Mouse (Mus musculus): ENCODE results near the gene Palm3.
A peak's percentile ranks its signal among the peaks of the same experiment; 100 is the strongest.

Gene Palm3

DNA sequence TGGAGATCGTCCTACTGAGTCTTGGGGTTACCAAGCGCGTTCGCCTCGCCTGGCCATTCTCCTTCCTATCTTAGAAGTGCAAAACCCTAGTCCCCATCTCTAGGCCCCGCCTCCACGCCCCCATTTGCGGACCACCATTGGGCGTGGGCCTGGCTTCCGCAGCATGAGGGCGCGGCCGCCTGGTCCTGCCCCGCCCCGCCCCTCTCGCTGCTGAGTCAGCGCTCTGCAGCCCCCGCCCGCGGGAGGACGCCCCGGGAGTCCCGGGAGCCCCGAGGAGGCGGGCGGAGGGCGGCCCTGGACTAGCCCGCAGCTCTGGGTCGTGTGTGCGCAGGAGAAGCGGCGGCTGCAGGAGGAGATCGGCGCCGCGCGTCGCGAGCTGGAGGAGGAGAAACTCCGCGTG is 4.6 kb downstream of the Palm3 start:
- no peak for DNase-seq

- no peak for DNase-seq
Measured at GRCm38 (mm10) chr8:84027449-84027848, 6.2 kb downstream of the Palm3 start.

GRCm38 (mm10) chr8:84029272-84029671 is 8.0 kb downstream of the Palm3 start:
- no peak for DNase-seq

GRCm38 (mm10) chr8:84032777-84033176 is 11.5 kb downstream of the Palm3 start:
- no peak for DNase-seq

DNA sequence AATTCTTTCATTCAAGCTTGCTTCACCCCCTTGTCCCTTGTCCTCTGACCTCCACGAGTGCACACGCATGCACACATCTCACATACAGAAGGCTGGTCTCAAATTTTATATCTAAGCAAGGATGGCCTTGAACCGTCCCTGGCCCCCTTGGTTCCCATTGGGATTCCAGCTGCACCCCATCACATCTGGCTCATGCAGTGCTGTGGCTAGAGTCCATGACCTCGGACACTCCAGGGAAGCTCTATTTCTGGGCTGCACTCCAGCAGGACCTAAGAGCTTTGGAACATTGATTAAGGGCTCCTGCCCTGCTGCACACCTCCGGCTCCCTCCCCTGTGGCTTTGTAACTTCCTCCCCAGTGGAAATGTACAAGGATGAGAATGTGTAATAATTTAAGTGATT is 16.7 kb downstream of the Palm3 start:
- no peak for DNase-seq

DNA sequence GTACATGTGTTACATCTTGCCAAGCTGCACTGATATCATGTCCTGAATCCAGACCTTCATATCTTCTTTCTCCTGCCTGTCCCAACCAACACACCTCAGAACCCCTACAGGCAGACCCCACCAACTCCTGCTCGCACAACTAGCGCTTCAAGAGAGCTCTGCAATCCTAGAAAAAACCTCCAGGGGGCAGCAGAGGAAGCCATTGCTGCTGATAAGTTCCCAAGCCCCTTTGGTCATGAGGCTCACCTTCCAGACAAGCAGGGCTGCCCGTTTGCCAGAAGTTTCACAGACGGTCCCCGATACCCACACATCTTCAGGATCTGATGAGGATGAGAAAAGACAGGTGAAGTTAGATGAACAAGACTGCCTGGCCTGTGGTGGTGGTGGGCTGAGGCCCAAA is 17.8 kb downstream of the Palm3 start:
- DNase-seq: peak; percentile 60 to 71

DNA sequence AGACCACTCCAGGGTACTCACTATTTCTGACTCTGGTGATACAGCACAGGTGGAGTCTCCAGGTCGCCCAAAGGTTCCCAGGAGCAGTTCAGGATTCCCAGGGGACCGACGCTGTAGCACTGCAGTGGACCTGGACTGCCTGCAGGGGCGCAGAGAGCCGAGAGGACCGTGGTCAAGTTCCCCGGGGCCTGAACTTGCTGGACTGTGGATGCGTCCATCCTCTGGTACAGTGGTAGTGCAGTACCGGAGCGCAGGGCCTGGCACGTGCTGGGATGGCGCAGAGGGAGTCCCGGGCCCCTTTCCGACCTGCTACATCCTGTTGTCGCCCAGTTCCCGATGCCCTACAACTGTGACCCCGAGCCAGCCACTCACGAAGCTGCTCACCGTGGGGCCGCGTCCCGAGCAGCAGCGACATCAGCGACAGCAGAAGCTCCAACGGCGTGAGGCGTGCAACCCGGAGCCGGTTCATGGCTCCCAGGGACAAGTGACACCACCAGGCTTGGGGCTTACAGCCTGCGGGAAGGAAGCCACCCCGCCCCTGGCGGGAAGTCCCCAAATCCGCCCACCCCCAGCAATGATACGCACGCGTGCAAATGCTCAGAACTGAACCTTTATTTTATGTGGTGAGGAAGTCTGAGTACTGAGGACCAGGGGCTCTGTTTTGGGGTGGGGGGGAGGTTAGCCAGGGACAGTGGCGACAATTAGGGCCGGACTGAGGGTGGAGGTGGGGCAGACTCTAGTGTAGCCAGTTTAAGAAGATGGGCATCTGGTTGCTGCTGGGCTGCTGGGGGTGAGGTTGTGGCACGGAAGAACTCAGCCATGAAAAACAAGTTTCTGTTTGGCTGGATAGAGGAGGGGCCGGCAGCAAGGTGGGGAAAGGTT is 21.0 kb downstream of the Palm3 start, which contains the start of gene Il27ra:
Il27ra (minus strand) TSS at position 524 of the 882 bp plus-strand sequence.
- peak; percentile 61 to 69 for DNase-seq

DNA sequence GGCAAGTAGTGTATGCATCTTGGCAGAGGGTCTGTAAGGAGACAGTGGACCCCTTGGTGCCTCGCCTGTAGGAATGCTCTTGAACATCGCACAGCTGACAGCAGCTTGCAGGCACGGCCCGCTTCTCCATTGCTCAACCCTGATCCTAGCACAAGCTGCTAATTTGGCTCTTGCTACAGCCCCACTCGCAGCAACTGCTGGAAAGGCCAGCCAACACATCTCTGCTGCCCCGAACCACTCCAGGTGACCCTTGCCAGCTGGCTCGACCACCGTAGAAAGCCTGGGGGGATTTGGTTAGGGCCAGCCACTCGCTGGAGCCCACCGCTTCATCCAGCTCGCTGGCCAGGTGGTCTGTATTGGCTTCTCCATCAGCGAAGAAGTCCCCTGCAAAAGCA is 21.7 kb downstream of the Palm3 start:
- no peak for DNase-seq

GRCm38 (mm10) chr8:84044103-84044502 is 22.8 kb downstream of the Palm3 start:
- no peak for DNase-seq

DNA sequence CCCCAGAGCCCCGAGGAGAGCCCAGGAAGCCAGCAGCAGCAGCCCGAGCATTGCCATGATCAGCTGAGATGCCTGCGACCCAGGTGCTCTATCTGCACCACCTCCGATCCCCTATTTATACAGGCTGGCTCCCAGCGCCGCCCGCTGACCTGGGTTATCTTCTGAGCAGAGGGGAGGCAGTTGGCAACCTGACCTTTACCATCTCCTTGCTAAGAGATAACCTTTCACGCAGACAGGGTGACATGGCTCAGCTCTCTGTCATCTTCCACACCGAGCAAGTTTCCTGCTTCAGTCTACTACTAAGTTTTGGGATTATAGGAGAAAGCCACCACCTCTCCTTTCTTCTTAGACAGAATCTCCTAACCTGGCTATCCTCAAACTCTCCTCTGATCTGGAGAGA is 23.6 kb downstream of the Palm3 start, which contains the start of gene Rln3:
Rln3 (minus strand) TSS at position 101 of the 400 bp plus-strand sequence.
- no peak for DNase-seq

DNA sequence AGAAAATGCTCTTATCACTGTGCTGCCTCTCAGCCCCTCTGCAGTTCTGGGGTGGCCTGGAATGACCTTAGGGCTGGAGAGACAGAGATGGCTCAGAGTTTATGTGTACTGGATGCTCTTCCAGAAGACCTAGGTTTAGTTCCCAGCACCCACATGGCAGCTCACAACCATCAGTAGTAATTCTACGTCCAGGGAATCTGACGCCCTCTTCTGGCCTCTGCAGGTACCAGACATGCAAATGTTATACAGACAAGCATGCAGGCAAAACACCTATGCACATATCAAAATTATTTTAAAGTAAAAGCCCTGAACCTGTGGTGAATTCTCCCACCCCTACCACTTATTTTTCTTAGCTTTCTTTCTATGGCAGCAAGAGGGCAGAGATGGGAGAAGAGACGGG is 25.2 kb downstream of the Palm3 start:
- no peak for DNase-seq

- DNase-seq: no peak
Measured at GRCm38 (mm10) chr8:84048171-84048570, 26.9 kb downstream of the Palm3 start.

GRCm38 (mm10) chr8:84052746-84053145 is 31.5 kb downstream of the Palm3 start:
- DNase-seq: no peak

- DNase-seq: no peak
Measured at GRCm38 (mm10) chr8:84053229-84053628, 32.0 kb downstream of the Palm3 start.

GRCm38 (mm10) chr8:84057827-84058226 is 36.6 kb downstream of the Palm3 start:
- DNase-seq: no peak

- DNase-seq: no peak
Measured at GRCm38 (mm10) chr8:84059226-84059625, 38.0 kb downstream of the Palm3 start.

GRCm38 (mm10) chr8:84060245-84060644 is 39.0 kb downstream of the Palm3 start:
- DNase-seq: no peak

GRCm38 (mm10) chr8:84063861-84064610 is 42.8 kb downstream of the Palm3 start:
- DNase-seq: peak; percentile 51 to 59

- no peak for DNase-seq
Measured at GRCm38 (mm10) chr8:84065037-84065436, 43.8 kb downstream of the Palm3 start, which contains the start of gene Gm10643. TSS of gene Gm10643 (minus strand) at chr8:84065137.

DNA sequence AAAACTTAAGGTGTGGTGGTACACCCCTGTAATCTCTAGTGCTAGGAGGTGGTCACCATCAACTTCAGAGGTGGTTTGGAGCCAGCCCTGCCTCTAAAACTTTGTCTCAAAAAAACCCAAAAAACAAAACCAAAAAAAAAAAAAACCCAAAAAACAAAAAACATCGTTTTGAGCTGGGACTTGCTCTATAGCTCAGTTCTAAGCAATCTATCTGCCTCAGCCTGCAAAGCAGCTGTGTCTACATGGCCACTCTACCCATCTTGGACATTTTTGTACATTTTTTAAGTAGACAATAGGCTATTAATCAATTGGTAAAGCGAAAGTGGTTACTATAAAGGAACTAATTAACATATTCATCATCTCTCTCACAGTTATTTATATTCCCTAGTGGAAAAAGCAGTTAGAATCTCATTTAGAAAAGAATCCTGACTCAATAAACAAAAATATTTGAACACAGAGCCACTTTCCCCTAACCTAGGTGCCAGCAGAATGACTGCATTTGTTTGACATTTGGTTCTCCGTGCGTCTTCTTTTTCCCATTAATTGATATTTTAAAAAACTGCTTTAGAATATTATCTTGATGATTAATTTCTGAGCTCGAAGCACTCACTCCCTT is 44.3 kb downstream of the Palm3 start:
- no peak for DNase-seq

DNA sequence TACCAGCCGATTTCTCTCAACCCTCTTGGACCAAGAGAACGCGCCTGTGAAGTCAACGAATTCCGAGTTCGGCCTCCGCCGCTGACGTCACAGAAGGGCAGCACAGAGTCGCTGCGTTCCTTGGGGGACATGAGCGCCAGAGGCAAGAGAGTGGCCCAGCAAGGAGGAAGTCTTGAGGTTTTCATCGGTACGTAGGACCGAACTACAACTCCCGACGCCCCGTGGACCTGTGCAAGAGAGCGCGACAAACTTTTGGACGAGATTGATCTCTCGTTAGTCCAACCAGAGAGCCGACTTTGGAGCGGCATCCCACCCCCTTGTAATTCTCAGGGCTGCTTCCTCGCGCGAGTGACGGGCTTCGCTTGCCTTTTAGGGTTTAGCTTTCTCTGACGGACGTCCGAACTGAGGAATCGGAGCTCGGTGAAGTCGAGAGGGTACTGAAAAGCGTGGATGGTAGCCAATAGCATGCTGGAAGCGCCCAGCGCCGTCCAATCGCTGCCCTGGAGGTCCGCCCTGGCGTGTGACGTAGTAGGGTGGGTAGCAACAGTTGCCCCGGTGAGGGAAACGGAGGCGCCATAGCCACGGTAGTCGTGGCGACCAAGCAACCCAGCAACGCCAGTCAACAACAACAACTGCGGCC is 45.1 kb downstream of the Palm3 start, which contains the start of gene Rfx1:
Rfx1 (plus strand) TSS at position 544 of the 640 bp plus-strand sequence.
- peak; percentile 100 for DNase-seq

DNA sequence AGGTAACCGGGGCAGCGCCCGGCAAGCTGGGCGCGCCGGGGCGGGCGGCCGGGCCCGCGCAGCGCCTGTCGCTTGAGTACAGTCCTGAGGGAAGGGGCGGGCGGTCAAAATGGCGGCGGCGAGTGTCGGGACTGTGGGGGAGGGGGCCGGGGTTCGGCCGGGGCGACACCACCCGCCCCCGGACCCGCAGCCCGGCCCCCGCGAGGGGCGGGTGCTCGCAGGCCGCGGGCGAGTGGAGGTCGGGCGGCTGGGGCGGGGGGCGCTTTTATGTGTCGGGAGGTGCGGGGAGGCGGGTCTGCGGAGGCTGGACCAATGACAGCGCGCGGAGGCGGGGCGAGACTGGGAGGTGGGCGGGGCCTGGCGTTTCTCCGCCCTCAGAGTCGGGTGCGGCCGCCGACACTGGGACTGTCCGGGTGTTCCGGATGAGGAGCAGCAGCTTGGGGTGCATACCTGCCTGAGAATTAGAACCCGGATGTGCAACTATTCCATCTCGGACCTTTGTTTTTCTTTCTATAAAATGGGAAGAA is 45.8 kb downstream of the Palm3 start:
- DNase-seq: peak; percentile 94 to 95

All from lung, adult 18-20 months (tissue).